Mouse (Mus musculus) testis, adult 2 months (tissue): ENCODE measurements around the gene H2-D1. TPM values are rescaled to one million over a fixed set of nuclear protein-coding genes. Genes with fewer than 3 reads are reported as not detected.
A peak's percentile ranks its signal among the peaks of the same experiment; 100 is the strongest.
"Not testable (repeated sequence)": the region's sequence is repeated elsewhere in the genome, so short reads cannot be mapped to it uniquely, and the experiment has no call there.

ENCODE experiments used
- H3K27ac ChIP-seq: fragments of 200-500 bp; 2 replicates; pipeline ENCODE4 v1.5.1; 2012; ENCODE audit warnings: low read depth, low read length; ENCODE audit not compliant: control insufficient read depth, insufficient read depth
- H3K27me3 ChIP-seq: fragments of 200-500 bp; 2 replicates; pipeline ENCODE4 v1.6.1; 2012; ENCODE audit warnings: mild to moderate bottlenecking, low read length, moderate library complexity; ENCODE audit not compliant: control insufficient read depth, insufficient read depth
- H3K36me3 ChIP-seq: fragments of 200-500 bp; 2 replicates; pipeline ENCODE4 v1.6.1; 2012; ENCODE audit warnings: mild to moderate bottlenecking, low read length; ENCODE audit not compliant: control insufficient read depth, insufficient read depth
- H3K4me1 ChIP-seq: fragments of 200-500 bp; 2 replicates; pipeline ENCODE4 v1.6.1; 2012; ENCODE audit warnings: low read length; ENCODE audit not compliant: control insufficient read depth, insufficient read depth
- H3K4me3 ChIP-seq: fragments of 200-500 bp; 2 replicates; pipeline ENCODE4 v1.5.1; 2012; ENCODE audit warnings: low read depth, mild to moderate bottlenecking, low read length, moderate library complexity, mixed read lengths; ENCODE audit not compliant: control insufficient read depth
- CTCF ChIP-seq: fragments of 200-500 bp; IDR thresholded peaks from 2 replicates; pipeline ENCODE4 v1.5.1; 2012; ENCODE audit warnings: low read depth, mild to moderate bottlenecking, inconsistent platforms, low read length, moderate library complexity; ENCODE audit not compliant: control insufficient read depth, insufficient read depth, insufficient replicate concordance
- POLR2A ChIP-seq: fragments of 200-500 bp; IDR thresholded peaks from 2 replicates; pipeline ENCODE4 v1.6.1; 2012; ENCODE audit warnings: low read depth, mild to moderate bottlenecking, inconsistent platforms, low read length, moderate library complexity; ENCODE audit not compliant: control insufficient read depth
- polyA plus RNA-seq: library from polyadenylated mRNA; depleted of rRNA; stranded (reverse); fragments of >200 nt; gene quantifications from 2 replicates; pipeline ENCODE4 v1.2.3, GENCODE M21; 2012

Gene H2-D1
- polyA plus RNA-seq, 1 experiment, result 29.6 TPM

- H3K36me3 ChIP-seq, result no peaks in the 10 kb centered on the region
- H3K27ac ChIP-seq, result peak overlapping the region; percentile 64
- no peak for TF ChIP-seq CTCF
- no peak for TF ChIP-seq POLR2A
- H3K4me3 ChIP-seq, result no peak overlapping the region
- H3K27me3 ChIP-seq, result no peaks in the 10 kb centered on the region
- peaks cover 18% of the 10 kb centered on the region for H3K4me1 ChIP-seq
These were observed 37.1 kb upstream of the H2-D1 start for GRCm38 (mm10) chr17:35225456-35225855.

- peaks cover 16% of the 10 kb centered on the region for H3K4me1 ChIP-seq
- H3K27ac ChIP-seq, result peak overlapping the region; percentile 80
- H3K4me3 ChIP-seq, result no peak overlapping the region
- no peaks in the 10 kb centered on the region; the same call in 1 of the 2 replicates for H3K36me3 ChIP-seq
- TF ChIP-seq CTCF (no peak), POLR2A (no peak)
- H3K27me3 ChIP-seq, result no peaks in the 10 kb centered on the region
These were observed 35.9 kb upstream of the H2-D1 start for GRCm38 (mm10) chr17:35226561-35227046.

GRCm38 (mm10) chr17:35231022-35231421 lies 31.5 kb upstream of the H2-D1 start:
- Histone ChIP-seq H3K36me3 (no peaks in the 10 kb centered on the region; the same call in 1 of the 2 replicates), H3K27me3 (no peaks in the 10 kb centered on the region), H3K4me3 (no peak overlapping the region), H3K4me1 (peaks cover 23% of the 10 kb centered on the region), H3K27ac (peak overlapping the region; percentile 47)
- TF ChIP-seq POLR2A (no peak), CTCF (no peak)

GRCm38 (mm10) chr17:35232043-35232442 lies 30.5 kb upstream of the H2-D1 start:
- Histone ChIP-seq H3K27me3 (no peaks in the 10 kb centered on the region), H3K4me1 (peaks cover 27% of the 10 kb centered on the region), H3K4me3 (no peak overlapping the region; the same call in 1 of the 2 replicates), H3K36me3 (no peaks in the 10 kb centered on the region; the same call in 1 of the 2 replicates), H3K27ac (peak overlapping the region; percentile 55)
- peak; percentile 86 for TF ChIP-seq CTCF
- no peak for TF ChIP-seq POLR2A

GRCm38 (mm10) chr17:35232659-35233058 lies 29.9 kb upstream of the H2-D1 start:
- TF ChIP-seq CTCF, result no peak
- no peak for TF ChIP-seq POLR2A
- Histone ChIP-seq H3K4me3 (no peak overlapping the region), H3K4me1 (peaks cover 25% of the 10 kb centered on the region), H3K36me3 (no peaks in the 10 kb centered on the region; the same call in 1 of the 2 replicates), H3K27ac (peak overlapping the region; percentile 73), H3K27me3 (no peaks in the 10 kb centered on the region)

GRCm38 (mm10) chr17:35233114-35233980 lies 29.2 kb upstream of the H2-D1 start, which contains the start of gene Atp6v1g2:
Atp6v1g2 (plus strand) TSS chr17:35233660.
- Histone ChIP-seq H3K4me1 (peaks cover 25% of the 10 kb centered on the region), H3K27me3 (no peaks in the 10 kb centered on the region), H3K36me3 (no peaks in the 10 kb centered on the region; the same call in 1 of the 2 replicates), H3K27ac (peak within 1 kb of the TSS; percentile 75), H3K4me3 (peak within 1 kb of the TSS; percentile 36)
- no peak for TF ChIP-seq POLR2A
- no peak for TF ChIP-seq CTCF

GRCm38 (mm10) chr17:35234090-35234489 lies 28.4 kb upstream of the H2-D1 start:
- peak overlapping the region; percentile 36 for H3K4me3 ChIP-seq
- not testable (repeated sequence) for H3K27me3 ChIP-seq, H3K36me3 ChIP-seq
- peak overlapping the region; percentile 75 for H3K27ac ChIP-seq
- peaks cover 25% of the 10 kb centered on the region for H3K4me1 ChIP-seq

- Histone ChIP-seq H3K27me3 (no peaks in the 10 kb centered on the region), H3K36me3 (no peaks in the 10 kb centered on the region; the same call in 1 of the 2 replicates), H3K4me3 (peak overlapping the region; percentile 62), H3K27ac (peak overlapping the region; percentile 94), H3K4me1 (peaks cover 25% of the 10 kb centered on the region)
- TF ChIP-seq POLR2A (no peak), CTCF (no peak)
These were observed 27.6 kb upstream of the H2-D1 start for GRCm38 (mm10) chr17:35234903-35235302.
